Mouse (Mus musculus): ENCODE measurements around the gene Acacb. TPM values are rescaled to one million over a fixed set of nuclear protein-coding genes. Genes with fewer than 3 reads are reported as not detected.

The Acacb gene
- total RNA-seq, 1 experiment = 10.5 TPM

- TF ChIP-seq HCFC1 (IDR thresholded peaks at IDR 0.05; ENCODE audit: borderline replicate concordance, insufficient read depth, low read length) = no peak
- TF ChIP-seq MAFK (IDR thresholded peaks at IDR 0.05; ENCODE audit: insufficient read depth, low read depth, low read length) = no peak
- in situ Hi-C loops (cut with MboI; ENCODE audit: low sequenced_read_pairs in 2 of 2, unreplicated experiment in 2 of 2) = no loop called here
- H3K9me3 ChIP-seq (ENCODE audit: control insufficient read depth, insufficient read depth, low read depth, low read length) = no peaks in the 10 kb centered on the region
- no peak overlapping the region for H3K4me3 ChIP-seq (ENCODE audit: insufficient read depth in 1 of 2, low read depth in 1 of 2, low read length in 2 of 2, poor library complexity in 1 of 2, severe bottlenecking in 1 of 2)
- peaks cover 0 to 7% of the 10 kb centered on the region in 2 experiments; a peak in 1 of 4 replicates for H3K4me1 ChIP-seq (ENCODE audit: control insufficient read depth in 2 of 2, insufficient read depth in 2 of 2, low read length in 2 of 2, poor library complexity in 1 of 2)
- no peak for DNase-seq (ENCODE audit: low read depth, low spot score)
- no peak overlapping the region for H3K9ac ChIP-seq (ENCODE audit: insufficient read depth, low read depth, low read length, poor library complexity, severe bottlenecking)
- no peak overlapping the region for H3K27ac ChIP-seq (ENCODE audit: insufficient read depth, low read depth, low read length, poor library complexity, severe bottlenecking)
- H3K36me3 ChIP-seq (ENCODE audit: control insufficient read depth, insufficient read depth, low read length, poor library complexity, severe bottlenecking) = peaks cover 7% of the 10 kb centered on the region; the same call in 1 of the 2 replicates
Observed at GRCm38 (mm10) chr5:114102807-114103206, 43.5 kb upstream of the Acacb start.

- no peaks in the 10 kb centered on the region for H3K9me3 ChIP-seq (ENCODE audit: control insufficient read depth, insufficient read depth, low read depth, low read length)
- in situ Hi-C loops (cut with MboI; ENCODE audit: low sequenced_read_pairs in 2 of 2, unreplicated experiment in 2 of 2) = no loop called here
- no peak overlapping the region for H3K27ac ChIP-seq (ENCODE audit: insufficient read depth, low read depth, low read length, poor library complexity, severe bottlenecking)
- no peak overlapping the region for H3K9ac ChIP-seq (ENCODE audit: insufficient read depth, low read depth, low read length, poor library complexity, severe bottlenecking)
- DNase-seq (ENCODE audit: low read depth, low spot score) = no peak
- peaks cover 24% of the 10 kb centered on the region for H3K36me3 ChIP-seq (ENCODE audit: control insufficient read depth, insufficient read depth, low read length, poor library complexity, severe bottlenecking)
- H3K4me3 ChIP-seq (ENCODE audit: insufficient read depth in 1 of 2, low read depth in 1 of 2, low read length in 2 of 2, poor library complexity in 1 of 2, severe bottlenecking in 1 of 2) = no peak overlapping the region
- TF ChIP-seq MAFK (IDR thresholded peaks at IDR 0.05; ENCODE audit: insufficient read depth, low read depth, low read length) (no peak), CHD2 (IDR thresholded peaks at IDR 0.05; ENCODE audit: low read depth, low read length) (no peak), ZNF384 (IDR thresholded peaks at IDR 0.05; ENCODE audit: low read depth, low read length) (no peak), HCFC1 (IDR thresholded peaks at IDR 0.05; ENCODE audit: borderline replicate concordance, insufficient read depth, low read length) (no peak), ZC3H11A (IDR thresholded peaks at IDR 0.05; ENCODE audit: borderline replicate concordance, low read depth, low read length) (no peak)
- no peaks in the 10 kb centered on the region for H3K4me1 ChIP-seq (ENCODE audit: control insufficient read depth in 2 of 2, insufficient read depth in 2 of 2, low read length in 2 of 2, poor library complexity in 1 of 2)
Observed at GRCm38 (mm10) chr5:114106391-114106935, 39.9 kb upstream of the Acacb start.

- no peak overlapping the region for H3K9ac ChIP-seq (ENCODE audit: insufficient read depth, low read depth, low read length, poor library complexity, severe bottlenecking)
- H3K36me3 ChIP-seq (ENCODE audit: control insufficient read depth, insufficient read depth, low read length, poor library complexity, severe bottlenecking) = peaks cover 17% of the 10 kb centered on the region
- H3K9me3 ChIP-seq (ENCODE audit: control insufficient read depth, insufficient read depth, low read depth, low read length) = no peaks in the 10 kb centered on the region
- DNase-seq (ENCODE audit: low read depth, low spot score) = no peak
- no peak overlapping the region for H3K4me3 ChIP-seq (ENCODE audit: insufficient read depth in 1 of 2, low read depth in 1 of 2, low read length in 2 of 2, poor library complexity in 1 of 2, severe bottlenecking in 1 of 2)
- in situ Hi-C loops (cut with MboI; ENCODE audit: low sequenced_read_pairs in 2 of 2, unreplicated experiment in 2 of 2) = no loop called here
- peaks cover 0 to 4% of the 10 kb centered on the region in 2 experiments; a peak in 1 of 4 replicates for H3K4me1 ChIP-seq (ENCODE audit: control insufficient read depth in 2 of 2, insufficient read depth in 2 of 2, low read length in 2 of 2, poor library complexity in 1 of 2)
- no peak overlapping the region for H3K27ac ChIP-seq (ENCODE audit: insufficient read depth, low read depth, low read length, poor library complexity, severe bottlenecking)
- TF ChIP-seq HCFC1 (IDR thresholded peaks at IDR 0.05; ENCODE audit: borderline replicate concordance, insufficient read depth, low read length) = no peak
- TF ChIP-seq CHD2 (IDR thresholded peaks at IDR 0.05; ENCODE audit: low read depth, low read length) = no peak
- no peak for TF ChIP-seq ZC3H11A (IDR thresholded peaks at IDR 0.05; ENCODE audit: borderline replicate concordance, low read depth, low read length)
- TF ChIP-seq ZNF384 (IDR thresholded peaks at IDR 0.05; ENCODE audit: low read depth, low read length) = no peak
- no peak for TF ChIP-seq MAFK (IDR thresholded peaks at IDR 0.05; ENCODE audit: insufficient read depth, low read depth, low read length)
Observed at GRCm38 (mm10) chr5:114113334-114113733, 33.0 kb upstream of the Acacb start.

- no peak overlapping the region for H3K4me3 ChIP-seq (ENCODE audit: insufficient read depth in 1 of 2, low read depth in 1 of 2, low read length in 2 of 2, poor library complexity in 1 of 2, severe bottlenecking in 1 of 2)
- no peak overlapping the region for H3K9ac ChIP-seq (ENCODE audit: insufficient read depth, low read depth, low read length, poor library complexity, severe bottlenecking)
- peaks cover 0 to 12% of the 10 kb centered on the region in 2 experiments; a peak in 1 of 4 replicates for H3K4me1 ChIP-seq (ENCODE audit: control insufficient read depth in 2 of 2, insufficient read depth in 2 of 2, low read length in 2 of 2, poor library complexity in 1 of 2)
- no peak for TF ChIP-seq ZC3H11A (IDR thresholded peaks at IDR 0.05; ENCODE audit: borderline replicate concordance, low read depth, low read length)
- TF ChIP-seq CHD2 (IDR thresholded peaks at IDR 0.05; ENCODE audit: low read depth, low read length) = no peak
- no peak for TF ChIP-seq HCFC1 (IDR thresholded peaks at IDR 0.05; ENCODE audit: borderline replicate concordance, insufficient read depth, low read length)
- TF ChIP-seq MAFK (IDR thresholded peaks at IDR 0.05; ENCODE audit: insufficient read depth, low read depth, low read length) = no peak
- no peak for TF ChIP-seq ZNF384 (IDR thresholded peaks at IDR 0.05; ENCODE audit: low read depth, low read length)
- DNase-seq (ENCODE audit: low read depth, low spot score) = no peak
- H3K27ac ChIP-seq (ENCODE audit: insufficient read depth, low read depth, low read length, poor library complexity, severe bottlenecking) = no peak overlapping the region
- H3K9me3 ChIP-seq (ENCODE audit: control insufficient read depth, insufficient read depth, low read depth, low read length) = no peaks in the 10 kb centered on the region
- in situ Hi-C loops (cut with MboI; ENCODE audit: low sequenced_read_pairs in 2 of 2, unreplicated experiment in 2 of 2) = no loop called here
- H3K36me3 ChIP-seq (ENCODE audit: control insufficient read depth, insufficient read depth, low read length, poor library complexity, severe bottlenecking) = peaks cover 9% of the 10 kb centered on the region; the same call in 1 of the 2 replicates
Observed at GRCm38 (mm10) chr5:114115030-114115429, 31.3 kb upstream of the Acacb start.

- Histone ChIP-seq H3K4me1 (ENCODE audit: control insufficient read depth in 2 of 2, insufficient read depth in 2 of 2, low read length in 2 of 2, poor library complexity in 1 of 2) (peaks cover 0 to 18% of the 10 kb centered on the region in 2 experiments; a peak in 1 of 4 replicates), H3K27ac (ENCODE audit: insufficient read depth, low read depth, low read length, poor library complexity, severe bottlenecking) (no peak overlapping the region), H3K9me3 (ENCODE audit: control insufficient read depth, insufficient read depth, low read depth, low read length) (no peaks in the 10 kb centered on the region), H3K36me3 (ENCODE audit: control insufficient read depth, insufficient read depth, low read length, poor library complexity, severe bottlenecking) (peaks cover 16% of the 10 kb centered on the region), H3K4me3 (ENCODE audit: insufficient read depth in 1 of 2, low read depth in 1 of 2, low read length in 2 of 2, poor library complexity in 1 of 2, severe bottlenecking in 1 of 2) (no peak overlapping the region), H3K9ac (ENCODE audit: insufficient read depth, low read depth, low read length, poor library complexity, severe bottlenecking) (no peak overlapping the region)
- in situ Hi-C loops (cut with MboI; ENCODE audit: low sequenced_read_pairs in 2 of 2, unreplicated experiment in 2 of 2) = no loop called here
- TF ChIP-seq ZNF384 (IDR thresholded peaks at IDR 0.05; ENCODE audit: low read depth, low read length) (no peak), HCFC1 (IDR thresholded peaks at IDR 0.05; ENCODE audit: borderline replicate concordance, insufficient read depth, low read length) (no peak), MAFK (IDR thresholded peaks at IDR 0.05; ENCODE audit: insufficient read depth, low read depth, low read length) (no peak), CHD2 (IDR thresholded peaks at IDR 0.05; ENCODE audit: low read depth, low read length) (no peak), ZC3H11A (IDR thresholded peaks at IDR 0.05; ENCODE audit: borderline replicate concordance, low read depth, low read length) (no peak)
- DNase-seq (ENCODE audit: low read depth, low spot score) = no peak
Observed at GRCm38 (mm10) chr5:114116586-114116985, 29.7 kb upstream of the Acacb start.
